Mouse (Mus musculus): ENCODE data around the gene Exd1. TPM values are rescaled to one million over a fixed set of nuclear protein-coding genes. Genes with fewer than 3 reads are reported as not detected.

Exd1 gene
- 0.19 and 0.21 TPM in 2 replicates for polyA plus RNA-seq (2012; rRNA removed)

GRCm38 (mm10) chr2:119547522-119548370 lies at the start of gene Exd1, which contains the start of gene Chp1:
TSS of gene Exd1 (minus strand) at chr2:119547627.
TSS of gene Chp1 (plus strand) at chr2:119547697.

GRCm38 (mm10) chr2:119477571-119478396 lies 69.6 kb downstream of the Exd1 start, which contains the start of gene Ino80:
TSS of gene Ino80 (minus strand) at chr2:119477687.

Other genes starting within 250 kb of the Exd1 start
- gene Dll4, start 221.8 kb downstream of the Exd1 start, polyA plus RNA-seq (2012; rRNA removed) = 2.2 and 2.8 TPM in 2 replicates
- gene Chac1, start 196.4 kb downstream of the Exd1 start, polyA plus RNA-seq (2012; rRNA removed) = 0.37 and 0.55 TPM in 2 replicates
- gene Ino80, start 69.9 kb downstream of the Exd1 start, polyA plus RNA-seq (2012; rRNA removed) = 3.6 and 4.2 TPM in 2 replicates
- gene Chp1, start 70 bp upstream of the Exd1 start, polyA plus RNA-seq (2012; rRNA removed) = 113 and 127 TPM in 2 replicates
- 27.1 and 28.6 TPM in 2 replicates for gene Nusap1, start 70.7 kb upstream of the Exd1 start, polyA plus RNA-seq (2012; rRNA removed)
- 13.5 and 14.4 TPM in 2 replicates for gene Oip5, start 70.8 kb upstream of the Exd1 start, polyA plus RNA-seq (2012; rRNA removed)
- gene Ndufaf1, start 115.2 kb upstream of the Exd1 start, polyA plus RNA-seq (2012; rRNA removed) = 11.0 and 11.3 TPM in 2 replicates
- gene Rtf1, start 127.4 kb upstream of the Exd1 start, polyA plus RNA-seq (2012; rRNA removed) = 6.7 and 7.5 TPM in 2 replicates
- 3.9 and 5.6 TPM in 2 replicates for gene Itpka, start 194.7 kb upstream of the Exd1 start, polyA plus RNA-seq (2012; rRNA removed)
- gene Ltk, start 212.8 kb upstream of the Exd1 start, polyA plus RNA-seq (2012; rRNA removed) = 0.46 and 0.53 TPM in 2 replicates
- 3.9 and 4.5 TPM in 2 replicates for gene Rpap1, start 239.9 kb upstream of the Exd1 start, polyA plus RNA-seq (2012; rRNA removed)

Data from liver, embryonic 18 days (tissue).